In the genomic region with DNA sequence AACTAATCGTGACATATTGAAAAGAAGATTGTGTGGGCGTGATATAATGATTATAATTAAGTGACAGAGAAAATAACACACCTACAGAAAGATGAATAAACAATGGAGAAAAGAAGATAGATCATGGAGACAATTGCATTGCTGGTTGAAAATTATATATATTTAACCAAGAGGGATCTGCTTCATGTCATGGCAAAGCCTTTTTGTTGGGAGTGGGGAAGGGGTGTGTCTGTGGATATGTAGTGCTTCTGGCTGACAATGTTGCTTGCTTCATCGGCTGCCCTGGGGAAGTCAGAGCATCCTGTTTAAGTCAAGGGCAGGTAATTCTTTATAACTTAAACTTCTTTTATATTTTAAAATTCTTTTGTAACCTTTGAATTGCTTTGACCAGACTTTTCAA, we compare ENCODE assay signal across 19 mouse cellular contexts. TPM values are rescaled to one million over a fixed set of nuclear protein-coding genes. Genes with fewer than 3 reads are reported as not detected.
"Had no signal": no experiment of that assay in that cellular context is flagged by ENCODE, and none has a peak within 500 bp of the region (broad histone marks: within the 10 kb centered on the region; RNA-seq: fewer than 3 reads in every experiment).

No protein-coding gene starts in this region.

- H3K9me3 ChIP-seq: lung, embryonic 15.5 days; megakaryocyte, embryonic 14.5 days; midbrain, embryonic 13.5 days; midbrain, embryonic 15.5 days; neural tube, embryonic 12.5 days had no signal

- H3K36me3 ChIP-seq: lung, embryonic 15.5 days; neural tube, embryonic 12.5 days had no signal

- H3K9ac ChIP-seq: lung, embryonic 15.5 days; midbrain, embryonic 13.5 days; midbrain, embryonic 15.5 days; neural tube, embryonic 12.5 days had no signal

- H3K27ac ChIP-seq: lung, embryonic 15.5 days; macrophage; midbrain, embryonic 13.5 days; midbrain, embryonic 15.5 days; neural tube, embryonic 12.5 days had no signal

- H3K4me3 ChIP-seq: lung, embryonic 15.5 days; megakaryocyte, embryonic 14.5 days; midbrain, embryonic 13.5 days; midbrain, embryonic 15.5 days; neural tube, embryonic 12.5 days had no signal

- H3K4me2 ChIP-seq: lung, embryonic 15.5 days; midbrain, embryonic 11.5 days; midbrain, embryonic 13.5 days; midbrain, embryonic 15.5 days; neural tube, embryonic 12.5 days had no signal

- H3K4me1 ChIP-seq: lung, embryonic 15.5 days; megakaryocyte, embryonic 14.5 days; neural tube, embryonic 12.5 days had no signal

- ATAC-seq: lung, postnatal 0 days; midbrain, embryonic 13.5 days; midbrain, embryonic 15.5 days had no signal

- H3K27me3 ChIP-seq: lung, embryonic 15.5 days; megakaryocyte, embryonic 14.5 days; midbrain, embryonic 13.5 days; midbrain, embryonic 15.5 days; neural tube, embryonic 12.5 days had no signal

- DNase-seq: lung, adult 2 months; lung, postnatal 14 days; lung, postnatal 36 days; right cerebral cortex, postnatal 14 days; spleen, adult 18-20 months; thymus, adult 2 months; thymus, postnatal 25 days; thymus, postnatal 4 days had no signal

RNA-seq across cellular contexts. Expression of a gene that starts 36.1 kb away (rescaled TPM):
- total RNA-seq: megakaryocyte progenitor cell, adult 5-6 weeks; monocyte, adult 5-6 weeks; neutrophil, adult 5-6 weeks had no signal
- polyA plus RNA-seq: macrophage had no signal
